Comparison of ENCODE assay signal across 8 mouse cellular contexts in genomic region chr19:46444209-46444608, GRCm38 (mm10). TPM values are rescaled to one million over a fixed set of nuclear protein-coding genes. Genes with fewer than 3 reads are reported as not detected.
A peak's percentile ranks its signal among the peaks of the same experiment; 100 is the strongest.
DNase-seq lines count a peak whose midpoint lies in the region; ATAC-seq and TF ChIP-seq lines count a peak whose summit lies in the region.

No protein-coding gene starts in this region.

- peak; percentile 78 to 86; a peak in 3 of 4 replicates for ATAC-seq in hematopoietic stem cell, adult 5-6 weeks (replicated peaks in 1 of 2; ENCODE audit: insufficient read depth in 1 of 2, low FRiP score in 2 of 2, low TSS enrichment in 1 of 2, low read depth in 1 of 2, poor library complexity in 2 of 2, severe bottlenecking in 2 of 2)
- peak; percentile 53; the same call in 1 of the 2 replicates for ATAC-seq in lung, embryonic 15.5 days (ENCODE audit: borderline replicate concordance, extremely low read depth, low FRiP score, low TSS enrichment)

- no peaks in the 10 kb centered on the region for H3K36me3 ChIP-seq in lung, embryonic 15.5 days

- no peak for TF ChIP-seq POLR2A in cerebellum, adult 2 months (IDR thresholded peaks at IDR 0.05; ENCODE audit: borderline replicate concordance, insufficient read depth, low read length)

- H3K27me3 ChIP-seq in cerebellum, adult 2 months (ENCODE audit: control insufficient read depth, insufficient read depth, low read length): no peaks in the 10 kb centered on the region
- H3K27me3 ChIP-seq in lung, embryonic 15.5 days: no peaks in the 10 kb centered on the region

- peak; percentile 79 for DNase-seq in MEL-GATA-1-ER (ENCODE audit: extremely low read depth, low read depth)
- DNase-seq in cerebellum, adult 2 months: peak; percentile 87 to 88
- DNase-seq in forelimb bud, embryonic 11.5 days (ENCODE audit: low read depth, low spot score): peak; percentile 93
- DNase-seq in layer of hippocampus, adult 8-10 months (ENCODE audit: low spot score in 2 of 2): peak; percentile 66 to 78
- DNase-seq in ovary, postnatal 36 days (ENCODE audit: low spot score): peak; percentile 59
- DNase-seq in thymus, postnatal 14 days: peak; percentile 81

- H3K4me1 ChIP-seq in cerebellum, adult 2 months (ENCODE audit: control insufficient read depth, insufficient read depth, low read length): peaks cover 10% of the 10 kb centered on the region
- H3K4me1 ChIP-seq in lung, embryonic 15.5 days: peaks cover 37% of the 10 kb centered on the region

- no peak overlapping the region for H3K4me2 ChIP-seq in lung, embryonic 15.5 days

- H3K9ac ChIP-seq in lung, embryonic 15.5 days: no peak overlapping the region

- no peaks in the 10 kb centered on the region for H3K9me3 ChIP-seq in lung, embryonic 15.5 days

- 2% methylated on average over 6 of the region's 6 CpGs for WGBS in cerebellum, adult 2 months
- 6% methylated on average over 6 of the region's 6 CpGs for WGBS in lung, embryonic 15.5 days

- no peak overlapping the region for H3K4me3 ChIP-seq in cerebellum, adult 2 months (replicated peaks; ENCODE audit: insufficient read depth, low read depth, low read length)
- H3K4me3 ChIP-seq in lung, embryonic 15.5 days: no peak overlapping the region

- no peak overlapping the region for H3K27ac ChIP-seq in cerebellum, adult 2 months (ENCODE audit: insufficient read depth, low read length)
- H3K27ac ChIP-seq in lung, embryonic 15.5 days: no peak overlapping the region

- peak; percentile 94 for TF ChIP-seq CTCF in cerebellum, adult 2 months (IDR thresholded peaks at IDR 0.05; ENCODE audit: borderline replicate concordance, insufficient read depth, low read depth, low read length)

RNA-seq across cellular contexts. Expression of gene Sufu, which starts 47.5 kb away (rescaled TPM):
- 15.0 and 16.2 TPM in 2 replicates for polyA plus RNA-seq in cerebellum, adult 2 months (2012; rRNA removed)
- 11.8 and 13.0 TPM in 2 replicates for total RNA-seq in hematopoietic stem cell, adult 5-6 weeks (2017)
- 10 to 100 TPM; 17.4 to 22.3 (median 19.4) TPM for total RNA-seq in layer of hippocampus, adult 8-10 months (2022)
- polyA plus RNA-seq in lung, embryonic 15.5 days (2015; fragmentation: Nextera tagmentation; extraction: Ambion mirVana): 31.9 and 34.5 TPM in 2 replicates

RNA-seq across cellular contexts. Expression of gene Actr1a, which starts 48.7 kb away (rescaled TPM):
- polyA plus RNA-seq in cerebellum, adult 2 months (2012; rRNA removed): 185 and 196 TPM in 2 replicates
- 73.4 and 97.6 TPM in 2 replicates for total RNA-seq in hematopoietic stem cell, adult 5-6 weeks (2017)
- 100 to 1,000 TPM; 175 to 202 (median 183) TPM for total RNA-seq in layer of hippocampus, adult 8-10 months (2022)
- polyA plus RNA-seq in lung, embryonic 15.5 days (2015; fragmentation: Nextera tagmentation; extraction: Ambion mirVana): 137 and 139 TPM in 2 replicates

RNA-seq across cellular contexts. Expression of gene Trim8, which starts 57.3 kb away (rescaled TPM):
- 40.3 and 43.4 TPM in 2 replicates for polyA plus RNA-seq in cerebellum, adult 2 months (2012; rRNA removed)
- total RNA-seq in hematopoietic stem cell, adult 5-6 weeks (2017): 18.0 and 21.6 TPM in 2 replicates
- 10 to 100 TPM; 91.0 to 98.4 (median 93.7) TPM for total RNA-seq in layer of hippocampus, adult 8-10 months (2022)
- 22.2 and 27.8 TPM in 2 replicates for polyA plus RNA-seq in lung, embryonic 15.5 days (2015; fragmentation: Nextera tagmentation; extraction: Ambion mirVana)
